Mouse (Mus musculus) neural tube, embryonic 13.5 days (tissue): ENCODE measurements at regions not wholly inside any gene's neighbourhood (a gene's known extent, or its start where the extent isn't known, plus 50 kb on each side); places are given as distances from the start of the nearest gene placed in this dataset.

ENCODE experiments used
- ATAC-seq: fragments of 200-750 bp; cut with Nextera tagmentation; 2 replicates; pipeline ENCODE4 v1.8.0; 2017; ENCODE audit warnings: low read depth, mild to moderate bottlenecking, moderate TSS enrichment, moderate library complexity
- H3K27ac ChIP-seq: fragments of 300-500 bp; sonication (generic); replicated peaks from 2 replicates; pipeline ENCODE4 v1.5.1; 2015; ENCODE audit warnings: moderate library complexity, mild to moderate bottlenecking, inconsistent platforms
- H3K27me3 ChIP-seq: fragments of 300-500 bp; sonication (generic); 2 replicates; pipeline ENCODE4 v1.6.1; 2015; ENCODE audit warnings: mild to moderate bottlenecking, inconsistent platforms
- H3K36me3 ChIP-seq: fragments of 300-500 bp; sonication (generic); 2 replicates; pipeline ENCODE4 v1.6.1; 2015; ENCODE audit warnings: mild to moderate bottlenecking, inconsistent platforms
- H3K4me1 ChIP-seq: fragments of 300-500 bp; sonication (generic); replicated peaks from 2 replicates; pipeline ENCODE4 v1.6.1; 2015; ENCODE audit warnings: inconsistent platforms
- H3K4me2 ChIP-seq: fragments of 300-500 bp; sonication (generic); 2 replicates; pipeline ENCODE4 v1.6.1; 2015; ENCODE audit warnings: inconsistent platforms, mild to moderate bottlenecking, moderate library complexity
- H3K4me3 ChIP-seq: fragments of 300-500 bp; sonication (generic); 2 replicates; pipeline ENCODE4 v1.5.1; 2015; ENCODE audit warnings: mild to moderate bottlenecking, inconsistent platforms
- H3K9ac ChIP-seq: fragments of 300-500 bp; sonication (generic); 2 replicates; pipeline ENCODE4 v1.6.1; 2015; ENCODE audit warnings: moderate library complexity, mild to moderate bottlenecking, inconsistent platforms
- H3K9me3 ChIP-seq: fragments of 300-500 bp; sonication (generic); 2 replicates; pipeline ENCODE4 v1.6.1; 2016; ENCODE audit warnings: inconsistent platforms
- WGBS: fragments of 180-500 bp; shearing (Covaris S2); methylation state at CpG from one replicate; pipeline ENCODE4 v1.1.7; 2015; 5-methylcytosine and 5-hydroxymethylcytosine counted together

DNA sequence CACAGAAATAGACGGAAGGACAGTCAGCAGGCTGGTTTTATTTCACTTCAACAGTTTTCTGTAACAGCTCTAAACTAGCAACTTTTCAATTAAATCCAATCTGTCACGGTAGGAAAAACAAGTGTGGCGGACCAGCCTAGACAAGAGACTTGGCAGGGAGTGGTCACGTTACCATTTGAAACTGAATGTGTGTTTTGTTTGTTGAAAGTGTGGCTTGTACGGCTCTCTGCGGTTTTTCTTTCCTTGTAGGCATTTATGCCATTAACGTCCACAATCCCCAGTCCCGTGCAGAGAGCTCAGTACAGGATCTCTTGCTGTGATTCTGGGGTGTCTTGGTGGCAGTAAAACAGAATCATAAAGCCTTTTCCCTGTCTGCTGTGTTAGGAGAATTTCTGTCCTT is 311.9 kb upstream of the Nrip1 start:
- no peak overlapping the region for H3K9ac ChIP-seq
- H3K4me3 ChIP-seq, result no peak overlapping the region
- H3K36me3 ChIP-seq, result no peaks in the 10 kb centered on the region
- H3K27ac ChIP-seq, result no peak overlapping the region
- peak; percentile 77 for ATAC-seq
- no peaks in the 10 kb centered on the region for H3K9me3 ChIP-seq
- H3K4me1 ChIP-seq, result peaks cover 8% of the 10 kb centered on the region; the same call in 1 of the 2 replicates
- peaks cover 10% of the 10 kb centered on the region; the same call in 1 of the 2 replicates for H3K27me3 ChIP-seq
- peak overlapping the region; percentile 26; the same call in 1 of the 2 replicates for H3K4me2 ChIP-seq
- 13% methylated on average over 8 of the region's 8 CpGs for WGBS

- no peak for ATAC-seq
- Histone ChIP-seq H3K9me3 (no peaks in the 10 kb centered on the region), H3K4me2 (peak overlapping the region; percentile 34), H3K4me1 (0 out of 2 replicates have a peak, but pooled peaks cover 2% of the 10 kb centered on the region), H3K27ac (peak overlapping the region; percentile 61), H3K9ac (no peak overlapping the region), H3K27me3 (peaks cover 10% of the 10 kb centered on the region; the same call in 1 of the 2 replicates), H3K36me3 (no peaks in the 10 kb centered on the region), H3K4me3 (no peak overlapping the region)
- 76% methylated on average over 19 of the region's 19 CpGs for WGBS
These were observed 306.7 kb upstream of the Nrip1 start for GRCm38 (mm10) chr16:76680061-76680911.

- ATAC-seq, result no peak
- Histone ChIP-seq H3K9me3 (no peaks in the 10 kb centered on the region), H3K27me3 (peaks cover 3% of the 10 kb centered on the region; the same call in 1 of the 2 replicates), H3K4me2 (no peak overlapping the region), H3K4me1 (no peaks in the 10 kb centered on the region), H3K4me3 (no peak overlapping the region), H3K36me3 (no peaks in the 10 kb centered on the region), H3K9ac (no peak overlapping the region), H3K27ac (no peak overlapping the region)
- WGBS, result 86% methylated on average over 3 of the region's 3 CpGs
These were observed 305.3 kb upstream of the Nrip1 start for GRCm38 (mm10) chr16:76678885-76679284.

- H3K36me3 ChIP-seq, result no peaks in the 10 kb centered on the region
- ATAC-seq, result no peak
- no peaks in the 10 kb centered on the region for H3K9me3 ChIP-seq
- H3K4me3 ChIP-seq, result no peak overlapping the region
- H3K4me1 ChIP-seq, result no peaks in the 10 kb centered on the region
- 95% methylated on average over 4 of the region's 4 CpGs for WGBS
- H3K27ac ChIP-seq, result no peak overlapping the region
- no peak overlapping the region for H3K4me2 ChIP-seq
- no peak overlapping the region for H3K9ac ChIP-seq
- no peaks in the 10 kb centered on the region for H3K27me3 ChIP-seq
These were observed 296.2 kb upstream of the Nrip1 start for GRCm38 (mm10) chr16:76669795-76670194.

DNA sequence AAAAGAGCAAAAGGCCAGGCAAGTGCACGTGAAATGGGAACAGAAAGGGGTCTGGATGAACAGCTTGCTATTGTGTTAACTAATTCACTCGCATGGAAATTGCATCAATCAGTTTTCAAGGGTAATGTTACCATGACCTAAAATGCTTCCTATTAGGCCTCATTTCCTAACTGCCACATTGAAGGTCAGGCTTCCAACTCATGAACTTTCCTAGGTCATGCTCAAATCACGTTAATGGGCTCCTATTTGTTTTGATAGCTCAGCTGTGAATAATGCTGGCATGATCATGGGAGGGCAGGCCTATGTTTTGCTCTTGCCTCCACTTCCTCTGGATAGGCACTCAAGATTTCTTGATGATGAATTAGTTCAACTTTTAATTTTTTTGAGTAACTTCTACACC is 293.4 kb upstream of the Nrip1 start:
- Histone ChIP-seq H3K4me3 (no peak overlapping the region), H3K9me3 (no peaks in the 10 kb centered on the region), H3K4me2 (no peak overlapping the region), H3K36me3 (no peaks in the 10 kb centered on the region), H3K9ac (no peak overlapping the region), H3K27ac (no peak overlapping the region), H3K27me3 (no peaks in the 10 kb centered on the region), H3K4me1 (no peaks in the 10 kb centered on the region)
- 42% methylated on average over 3 of the region's 3 CpGs for WGBS
- no peak for ATAC-seq

- Histone ChIP-seq H3K9ac (no peak overlapping the region), H3K36me3 (no peaks in the 10 kb centered on the region), H3K4me1 (no peaks in the 10 kb centered on the region), H3K27ac (no peak overlapping the region), H3K9me3 (no peaks in the 10 kb centered on the region), H3K4me2 (no peak overlapping the region), H3K4me3 (no peak overlapping the region), H3K27me3 (no peaks in the 10 kb centered on the region)
- 9% methylated on average over 3 of the region's 3 CpGs for WGBS
- ATAC-seq, result no peak
These were observed 281.5 kb upstream of the Nrip1 start for GRCm38 (mm10) chr16:76655106-76655505.

DNA sequence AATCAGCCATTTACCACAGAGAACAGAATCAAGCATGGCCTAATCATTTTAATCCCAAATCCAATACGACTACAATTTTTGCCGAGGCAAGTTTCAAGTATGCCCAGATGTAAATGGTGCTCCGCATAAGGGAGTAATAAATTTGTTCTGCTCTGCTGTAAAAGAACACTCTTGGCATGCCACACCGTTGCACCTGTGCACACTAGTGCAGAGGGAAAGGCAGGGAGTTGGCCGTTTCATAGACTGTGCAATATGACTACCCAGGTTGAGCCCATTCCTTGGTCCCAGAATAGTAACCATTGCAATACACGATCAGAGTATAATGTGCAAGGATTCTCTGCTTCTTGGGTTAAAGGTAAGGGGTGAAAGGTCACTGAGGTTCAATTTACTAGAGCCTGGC is 270.7 kb upstream of the Nrip1 start:
- ATAC-seq, result no peak
- Histone ChIP-seq H3K27ac (no peak overlapping the region), H3K4me2 (no peak overlapping the region), H3K36me3 (no peaks in the 10 kb centered on the region), H3K9ac (no peak overlapping the region), H3K27me3 (no peaks in the 10 kb centered on the region), H3K9me3 (no peaks in the 10 kb centered on the region), H3K4me3 (no peak overlapping the region), H3K4me1 (no peaks in the 10 kb centered on the region)
- WGBS, result 79% methylated on average over 6 of the region's 6 CpGs

- no peaks in the 10 kb centered on the region for H3K27me3 ChIP-seq
- no peaks in the 10 kb centered on the region for H3K36me3 ChIP-seq
- no peak for ATAC-seq
- H3K9ac ChIP-seq, result no peak overlapping the region
- H3K4me2 ChIP-seq, result no peak overlapping the region
- H3K27ac ChIP-seq, result no peak overlapping the region
- no peaks in the 10 kb centered on the region for H3K9me3 ChIP-seq
- no peaks in the 10 kb centered on the region for H3K4me1 ChIP-seq
- 91% methylated on average over 9 of the region's 9 CpGs for WGBS
- H3K4me3 ChIP-seq, result no peak overlapping the region
These were observed 270.2 kb upstream of the Nrip1 start for GRCm38 (mm10) chr16:76643801-76644200.

DNA sequence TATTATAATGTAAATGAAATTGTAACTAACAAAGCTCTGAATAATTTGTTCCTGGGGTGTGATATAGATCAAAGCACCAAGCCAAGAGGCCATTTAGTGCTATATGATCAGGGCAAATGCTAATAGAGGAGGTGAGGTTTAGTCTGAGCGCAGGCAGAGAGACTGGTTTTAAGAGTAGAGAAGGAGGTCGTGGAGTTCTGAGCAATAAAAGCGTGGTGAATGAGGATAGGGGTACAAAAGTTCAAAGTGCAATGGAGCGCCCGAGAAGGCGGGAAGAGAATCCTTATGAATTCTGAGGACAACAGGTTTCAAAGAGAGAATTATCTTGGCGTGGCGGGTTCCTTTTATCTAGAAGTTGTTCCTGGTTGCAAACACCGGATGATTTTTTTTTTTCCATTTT is 261.5 kb upstream of the Nrip1 start:
- 68% methylated on average over 9 of the region's 9 CpGs for whole genome bisulfite sequencing
- H3K9me3 ChIP-seq, result no peaks in the 10 kb centered on the region
- H3K27ac ChIP-seq, result no peak overlapping the region
- H3K4me2 ChIP-seq, result no peak overlapping the region
- no peak for ATAC-seq
- no peaks in the 10 kb centered on the region for H3K4me1 ChIP-seq
- H3K27me3 ChIP-seq, result no peaks in the 10 kb centered on the region
- H3K9ac ChIP-seq, result no peak overlapping the region
- H3K36me3 ChIP-seq, result no peaks in the 10 kb centered on the region
- H3K4me3 ChIP-seq, result no peak overlapping the region

DNA sequence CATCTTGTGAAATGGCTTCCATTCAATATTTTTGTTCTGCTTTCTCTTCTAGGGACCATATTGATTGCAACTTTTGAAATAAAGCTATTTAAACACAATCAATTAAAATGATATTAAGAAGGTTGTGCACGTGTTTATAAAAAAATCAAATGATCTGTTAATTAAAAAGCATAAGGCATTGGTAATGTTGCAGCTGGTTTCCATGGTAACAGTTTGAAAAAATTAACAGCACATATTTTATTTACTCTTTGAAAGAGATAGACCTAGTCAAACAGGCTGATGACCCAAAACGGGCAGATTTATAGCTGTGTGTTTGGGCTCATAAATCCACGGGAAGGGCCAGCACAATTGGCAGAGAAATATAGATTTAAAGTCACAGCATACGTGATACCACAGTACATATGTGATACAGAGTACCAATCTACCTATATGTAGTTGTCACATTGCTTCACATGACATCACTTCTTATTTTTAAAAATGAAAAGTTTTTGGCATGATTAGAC is 260.6 kb upstream of the Nrip1 start:
- H3K4me3 ChIP-seq, result no peak overlapping the region
- no peaks in the 10 kb centered on the region for H3K27me3 ChIP-seq
- H3K4me2 ChIP-seq, result no peak overlapping the region
- H3K4me1 ChIP-seq, result no peaks in the 10 kb centered on the region
- no peak overlapping the region for H3K9ac ChIP-seq
- ATAC-seq, result no peak
- no peak overlapping the region for H3K27ac ChIP-seq
- H3K9me3 ChIP-seq, result no peaks in the 10 kb centered on the region
- H3K36me3 ChIP-seq, result no peaks in the 10 kb centered on the region
- WGBS, result 71% methylated on average over 4 of the region's 4 CpGs

GRCm38 (mm10) chr16:76626142-76626541 is 252.5 kb upstream of the Nrip1 start:
- no peaks in the 10 kb centered on the region for H3K9me3 ChIP-seq
- H3K27ac ChIP-seq, result no peak overlapping the region
- no peak for ATAC-seq
- H3K9ac ChIP-seq, result no peak overlapping the region
- WGBS, result 75% methylated on average over 4 of the region's 4 CpGs
- H3K4me2 ChIP-seq, result no peak overlapping the region
- no peaks in the 10 kb centered on the region for H3K36me3 ChIP-seq
- peaks cover 6% of the 10 kb centered on the region for H3K4me1 ChIP-seq
- no peaks in the 10 kb centered on the region for H3K27me3 ChIP-seq
- no peak overlapping the region for H3K4me3 ChIP-seq

DNA sequence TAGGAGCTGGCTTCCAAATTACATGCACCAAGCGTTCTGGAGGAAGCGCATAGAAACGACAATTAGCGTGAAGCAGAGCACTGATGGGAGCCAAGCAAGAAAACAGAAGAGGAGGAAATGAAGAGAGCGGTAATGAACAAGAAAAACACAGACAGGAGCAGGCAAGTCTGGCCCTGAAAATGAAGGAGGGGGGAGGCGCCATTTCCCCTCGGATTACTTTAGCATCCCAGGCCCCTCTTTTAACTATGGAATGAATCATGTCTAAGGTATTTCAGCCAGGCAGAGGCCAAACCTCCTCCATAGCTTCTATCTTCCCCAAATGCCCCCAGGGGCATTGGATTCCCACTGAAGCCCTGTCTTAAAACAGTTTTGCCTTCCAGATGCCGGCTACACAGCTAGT is 248.1 kb upstream of the Nrip1 start:
- no peak overlapping the region for H3K4me2 ChIP-seq
- ATAC-seq, result no peak
- WGBS, result 44% methylated on average over 8 of the region's 8 CpGs
- no peaks in the 10 kb centered on the region for H3K36me3 ChIP-seq
- peaks cover 6% of the 10 kb centered on the region for H3K4me1 ChIP-seq
- H3K9me3 ChIP-seq, result no peaks in the 10 kb centered on the region
- H3K9ac ChIP-seq, result no peak overlapping the region
- no peaks in the 10 kb centered on the region for H3K27me3 ChIP-seq
- H3K4me3 ChIP-seq, result no peak overlapping the region
- H3K27ac ChIP-seq, result no peak overlapping the region

DNA sequence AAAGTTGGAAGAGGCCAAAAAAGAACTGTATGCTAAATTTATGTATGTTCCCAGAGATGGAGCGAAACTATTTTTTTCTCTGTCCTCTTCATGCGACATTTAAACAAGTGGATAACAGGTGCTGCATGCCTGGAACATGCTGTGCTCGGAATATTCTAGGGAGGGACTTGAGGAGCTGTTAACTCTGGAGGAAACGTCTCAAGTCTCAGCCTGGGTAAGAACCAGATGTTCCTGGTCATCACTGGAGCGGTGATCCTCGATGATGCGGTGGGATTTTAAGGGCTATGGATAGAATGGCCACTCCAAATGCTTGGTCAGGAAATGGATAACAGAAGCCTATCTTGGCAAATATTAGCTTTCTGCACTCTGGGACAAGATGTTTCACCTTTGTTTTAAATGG is 244.7 kb upstream of the Nrip1 start:
- Histone ChIP-seq H3K4me2 (no peak overlapping the region), H3K9me3 (no peaks in the 10 kb centered on the region; the same call in 1 of the 2 replicates), H3K4me1 (peaks cover 6% of the 10 kb centered on the region), H3K27ac (no peak overlapping the region), H3K36me3 (no peaks in the 10 kb centered on the region), H3K27me3 (no peaks in the 10 kb centered on the region), H3K9ac (no peak overlapping the region), H3K4me3 (no peak overlapping the region)
- no peak for ATAC-seq
- 88% methylated on average over 7 of the region's 7 CpGs for WGBS
